Mouse (Mus musculus) forelimb bud, embryonic 11.5 days (tissue): ENCODE results near the gene Gm43518.

Source experiments
- DNase-seq: peaks from one replicate; pipeline ENCODE4 v3.0.0-alpha.2; 2012; ENCODE audit warnings: low read depth, low spot score

The Gm43518 gene

DNA sequence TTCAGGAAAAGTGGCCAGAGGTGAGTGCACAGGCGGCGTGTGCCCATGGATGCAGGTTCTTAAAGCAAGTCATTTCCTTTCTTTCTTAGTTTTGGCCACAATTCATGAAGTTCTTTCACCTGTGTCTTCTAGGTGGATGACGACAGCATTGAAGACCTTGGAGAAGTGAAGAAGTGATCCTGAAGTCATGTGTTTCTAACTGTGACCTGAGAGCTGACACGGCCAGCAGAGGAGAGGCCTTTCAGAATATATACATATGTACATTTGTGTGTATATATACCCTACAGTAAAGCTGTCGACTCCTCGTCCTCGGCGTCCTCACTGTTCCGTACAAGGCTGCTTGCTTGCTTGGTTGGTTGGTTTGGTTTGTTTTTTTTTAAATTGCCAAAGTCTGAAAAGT is at the start of gene Gm43518:
Gene Gm43518, plus strand, starts transcription at position 301 of the 400 bp plus-strand sequence.
- no peak for DNase-seq

DNA sequence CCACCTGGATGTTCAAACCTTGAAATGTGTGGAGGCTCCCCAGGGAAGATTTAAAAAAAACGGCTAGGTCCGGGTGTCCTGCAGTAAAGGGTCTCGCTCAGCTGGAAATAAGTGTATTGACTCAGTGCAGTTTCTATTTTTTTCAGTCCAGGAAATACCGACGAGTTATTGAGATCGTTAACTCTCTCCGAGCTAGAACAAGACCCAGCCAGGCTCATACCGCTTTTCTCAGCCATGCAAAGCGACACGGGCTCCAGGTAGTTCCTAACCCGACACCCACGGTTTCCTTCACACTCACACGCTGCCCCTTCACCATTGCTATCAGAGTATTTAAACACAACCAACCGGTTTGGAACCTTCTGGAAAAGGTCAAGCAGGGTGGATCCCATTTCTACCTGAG is 49.2 kb upstream of the Gm43518 start:
- DNase-seq, result no peak

DNA sequence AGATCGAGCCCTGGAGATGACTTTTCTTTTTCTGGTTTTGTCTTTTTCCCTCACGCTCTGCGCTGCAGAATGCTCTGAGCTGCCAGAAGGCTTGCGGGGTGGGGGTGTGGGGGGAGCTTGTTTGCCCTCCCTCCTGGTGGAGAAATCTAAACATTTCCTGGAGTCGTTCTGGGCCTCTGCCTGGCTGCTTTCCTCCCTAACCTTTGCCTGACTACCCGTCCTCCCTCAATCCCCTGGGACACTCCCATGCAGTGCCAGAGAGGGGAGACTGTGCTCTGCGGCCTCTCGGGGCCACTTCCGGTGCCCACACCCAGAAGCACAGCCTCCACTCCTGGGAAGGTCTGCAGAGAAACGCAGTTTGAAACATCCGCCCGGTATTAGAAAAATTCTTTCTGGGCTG is 47.3 kb upstream of the Gm43518 start, which contains the start of gene Hcar1:
Gene Hcar1, minus strand, starts transcription at position 93 of the 400 bp plus-strand sequence.
- no peak for DNase-seq

- no peak for DNase-seq
Observed at GRCm38 (mm10) chr5:123880778-123881177, 46.4 kb upstream of the Gm43518 start.

GRCm38 (mm10) chr5:123883891-123884290 is 43.3 kb upstream of the Gm43518 start:
- no peak for DNase-seq

- DNase-seq, result no peak
Observed at GRCm38 (mm10) chr5:123884332-123884731, 42.9 kb upstream of the Gm43518 start.

DNA sequence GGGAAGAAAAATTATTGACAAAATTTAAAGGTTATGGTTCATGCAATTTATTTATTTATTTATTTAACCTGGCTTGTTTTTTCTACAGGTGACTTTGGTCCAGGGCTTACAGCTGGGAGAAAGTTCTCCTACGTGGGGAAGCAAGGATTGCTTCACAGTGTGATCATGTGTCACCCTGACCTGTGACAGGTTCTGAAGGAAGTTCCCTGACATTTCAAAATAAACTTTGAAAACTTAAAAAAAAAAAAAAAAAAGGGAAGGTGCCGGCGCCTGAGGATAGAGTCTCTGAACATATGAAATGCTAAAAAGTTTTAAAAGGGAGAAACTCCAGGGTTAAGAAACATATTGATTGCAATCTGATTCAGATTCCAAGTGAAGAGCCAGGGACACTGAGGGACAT is 40.9 kb upstream of the Gm43518 start:
- DNase-seq, result no peak

- no peak for DNase-seq
Observed at GRCm38 (mm10) chr5:123890312-123890711, 36.9 kb upstream of the Gm43518 start.

GRCm38 (mm10) chr5:123890987-123891386 is 36.2 kb upstream of the Gm43518 start:
- no peak for DNase-seq

DNA sequence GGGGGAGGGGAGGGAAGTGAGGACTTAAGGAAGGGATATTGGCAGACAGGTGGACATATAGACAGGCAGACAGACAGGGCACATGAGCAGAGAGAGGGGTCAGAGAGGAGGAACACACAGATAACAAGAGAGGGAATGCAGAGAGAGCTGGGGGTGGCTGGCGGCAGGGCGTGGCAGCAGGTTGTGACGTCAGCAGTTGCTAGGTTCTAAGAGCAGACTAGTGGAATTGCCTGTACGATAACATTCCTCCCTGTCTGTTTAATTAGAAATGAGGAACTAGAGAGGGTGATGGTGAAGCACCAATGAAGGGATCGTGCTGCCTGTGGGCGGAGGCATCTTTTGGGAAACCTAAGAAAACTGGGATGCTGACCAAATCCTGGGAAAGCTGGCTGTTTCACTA is 35.5 kb upstream of the Gm43518 start:
- peak; percentile 12 for DNase-seq

DNA sequence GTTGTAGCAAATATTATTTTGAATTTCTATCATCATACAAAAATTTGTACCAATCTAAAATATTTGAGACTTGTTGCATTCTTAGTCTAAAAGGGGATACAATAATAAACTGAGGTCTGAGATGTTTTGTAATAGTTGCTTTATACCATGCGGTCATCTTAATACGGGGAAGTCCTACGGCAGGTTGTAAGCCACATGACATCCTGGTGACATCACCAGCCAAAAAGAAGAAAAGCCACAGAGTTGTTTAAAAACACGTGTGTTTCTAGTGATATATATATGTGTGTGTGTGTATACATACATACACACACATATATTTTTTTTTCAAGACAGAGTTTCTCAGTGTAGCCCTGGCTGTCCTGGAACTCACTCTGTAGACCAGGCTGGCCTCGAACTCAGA is 33.7 kb upstream of the Gm43518 start:
- DNase-seq, result no peak

GRCm38 (mm10) chr5:123896395-123896794 is 30.8 kb upstream of the Gm43518 start:
- no peak for DNase-seq

DNA sequence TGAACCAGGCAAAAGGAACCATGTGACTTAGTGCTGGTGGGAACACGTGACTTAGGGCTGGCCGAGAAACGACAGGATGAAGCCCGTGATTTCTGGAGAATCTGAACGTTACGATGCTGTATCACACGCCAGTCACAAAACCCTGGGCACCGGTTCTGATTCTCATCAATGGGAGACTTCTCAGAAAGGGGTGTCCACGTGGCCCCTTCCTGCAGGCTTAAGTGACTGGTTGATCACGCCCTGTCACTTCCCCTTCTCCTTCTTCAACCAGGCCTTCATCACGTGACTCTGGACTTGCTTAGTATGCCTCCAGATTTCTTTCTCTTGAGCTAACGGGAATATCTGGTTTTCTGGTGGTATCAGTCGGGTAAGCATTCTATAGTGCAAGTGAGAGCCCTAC is 29.9 kb upstream of the Gm43518 start:
- no peak for DNase-seq

DNA sequence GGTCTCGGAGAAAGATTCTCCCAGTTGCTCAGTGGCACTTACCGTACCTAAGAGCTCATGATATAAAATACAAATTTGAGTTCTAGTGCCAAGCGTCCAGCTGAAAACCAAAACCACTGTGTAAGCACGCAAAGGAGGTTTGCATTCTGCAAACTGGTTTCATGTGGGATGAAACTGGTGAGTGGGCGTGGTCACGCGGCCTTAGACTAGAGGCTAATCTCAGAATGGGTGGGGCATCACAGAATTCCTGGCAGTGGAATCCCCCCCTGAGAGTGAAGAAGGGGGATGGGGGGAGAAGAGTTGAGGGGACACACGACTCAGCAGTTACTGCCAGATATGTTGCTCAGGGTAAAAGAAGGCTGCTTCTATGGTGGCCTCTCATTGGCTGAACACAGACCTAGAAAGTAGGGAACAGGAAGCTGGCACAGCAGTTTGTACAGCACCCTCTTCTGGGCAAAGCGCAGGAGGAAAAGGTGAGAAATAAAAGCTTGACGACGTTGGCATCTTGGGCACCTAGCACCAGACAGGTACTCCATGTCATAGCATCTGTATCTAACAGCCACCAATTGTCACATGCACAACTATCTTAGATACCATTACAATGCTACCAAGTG is 23.1 kb upstream of the Gm43518 start:
- DNase-seq, result no peak

DNA sequence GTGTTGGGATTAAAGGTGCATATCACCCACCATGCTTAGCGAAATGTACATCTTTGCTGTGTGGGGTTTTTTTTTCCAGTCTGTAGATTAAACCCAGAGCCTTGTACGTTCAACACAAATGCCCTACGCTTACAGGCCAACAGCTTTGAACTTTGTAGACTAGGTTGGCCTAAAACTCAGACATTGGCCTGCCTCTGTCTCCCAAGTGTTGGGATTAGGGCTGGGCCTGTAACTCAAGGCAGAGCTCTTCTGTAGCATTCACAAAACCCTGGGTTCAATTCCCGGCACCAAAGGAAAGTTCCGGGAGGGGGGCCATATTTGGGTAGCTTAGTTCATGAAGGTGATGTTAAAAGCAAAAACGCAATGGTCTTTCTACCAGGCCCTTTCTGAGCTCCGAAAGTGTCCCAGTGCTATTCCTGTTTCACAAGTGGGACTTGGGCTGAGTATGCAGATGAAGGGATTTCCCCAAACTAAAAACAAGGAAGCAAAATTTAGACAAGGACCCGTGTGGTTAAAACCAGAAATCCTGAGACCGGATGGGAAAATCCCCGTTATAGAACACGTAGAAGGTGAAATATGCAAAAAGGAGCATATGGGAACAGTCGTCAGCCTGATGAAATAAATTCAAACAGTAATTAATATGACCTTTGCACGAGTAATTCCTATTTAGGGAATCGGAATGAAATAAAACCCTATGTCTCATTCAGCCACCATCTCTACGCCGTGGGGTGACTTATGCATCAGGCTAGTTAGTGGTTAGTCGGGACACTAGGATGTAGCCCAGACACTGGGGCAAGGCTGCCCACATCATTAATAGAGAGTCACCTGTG is 20.9 kb upstream of the Gm43518 start:
- no peak for DNase-seq

GRCm38 (mm10) chr5:123906976-123907630 is 20.1 kb upstream of the Gm43518 start, which contains the start of gene Denr:
Gene Denr (plus strand): TSS chr5:123907175.
- peak; percentile 98 for DNase-seq

DNA sequence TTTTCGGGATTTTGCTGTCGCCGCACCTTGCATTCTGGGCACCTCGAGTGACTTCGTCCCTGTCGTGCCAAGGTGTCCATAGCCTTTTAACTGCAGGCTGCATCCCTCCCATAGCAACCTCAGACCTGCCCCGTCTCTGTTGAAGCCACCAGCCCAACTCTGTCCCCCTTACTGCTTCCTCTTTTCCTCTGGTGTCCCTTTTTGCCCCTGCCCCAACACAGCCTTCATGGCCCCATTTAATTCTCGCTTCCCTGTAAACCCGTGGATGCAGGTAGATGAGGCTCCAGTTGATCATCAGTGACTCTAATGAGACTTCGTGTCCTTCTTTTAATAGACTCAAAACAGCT is 19.6 kb upstream of the Gm43518 start:
- no peak for DNase-seq

- DNase-seq, result no peak
Observed at GRCm38 (mm10) chr5:123914852-123915251, 12.4 kb upstream of the Gm43518 start.

DNA sequence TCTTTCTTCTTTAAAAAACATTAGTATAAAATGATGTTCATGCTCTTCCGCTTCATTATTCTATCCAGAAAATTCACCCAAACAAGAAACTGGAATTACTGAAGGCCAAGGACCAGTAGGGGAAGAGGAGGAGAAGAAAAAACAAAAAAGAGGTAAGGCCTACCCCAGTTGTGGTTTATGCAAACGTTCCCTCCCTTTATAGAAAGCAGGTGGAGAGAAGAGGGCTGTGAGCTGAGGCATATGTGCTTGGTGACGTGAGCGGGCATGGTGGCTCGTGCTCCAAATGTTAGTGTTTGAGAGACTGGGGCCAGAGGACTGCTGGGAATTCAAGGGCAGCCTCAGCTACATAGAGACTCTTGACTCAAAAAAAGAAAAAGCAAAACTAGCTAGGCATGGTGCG is 5.1 kb upstream of the Gm43518 start:
- no peak for DNase-seq

GRCm38 (mm10) chr5:123930508-123930989 is 3.3 kb downstream of the Gm43518 start, which contains the start of gene Ccdc62:
Gene Ccdc62 (plus strand): TSS chr5:123930679.
- peak; percentile 99 for DNase-seq

DNA sequence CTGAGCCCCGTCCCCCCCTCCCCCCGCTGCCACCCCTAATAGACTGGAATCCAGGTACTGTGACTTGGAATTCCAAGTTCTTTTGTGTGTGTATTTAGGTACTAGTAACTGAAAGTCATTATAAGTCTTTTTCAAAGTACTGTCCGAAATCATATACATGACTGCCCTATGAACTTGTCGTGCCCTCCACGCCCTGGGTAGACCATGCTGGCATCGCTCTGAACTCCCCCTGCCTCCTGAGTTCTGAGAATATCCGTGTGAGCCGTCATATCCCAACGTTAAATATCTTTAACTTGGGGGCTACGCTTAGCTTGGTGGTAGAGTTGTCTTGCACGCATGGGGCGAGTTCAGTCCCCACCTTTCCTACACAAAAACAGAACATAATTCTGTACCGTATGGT is 3.9 kb downstream of the Gm43518 start:
- no peak for DNase-seq

GRCm38 (mm10) chr5:123932927-123933326 is 5.7 kb downstream of the Gm43518 start:
- no peak for DNase-seq
